Mouse (Mus musculus): ENCODE measurements around the gene F11.

DNA sequence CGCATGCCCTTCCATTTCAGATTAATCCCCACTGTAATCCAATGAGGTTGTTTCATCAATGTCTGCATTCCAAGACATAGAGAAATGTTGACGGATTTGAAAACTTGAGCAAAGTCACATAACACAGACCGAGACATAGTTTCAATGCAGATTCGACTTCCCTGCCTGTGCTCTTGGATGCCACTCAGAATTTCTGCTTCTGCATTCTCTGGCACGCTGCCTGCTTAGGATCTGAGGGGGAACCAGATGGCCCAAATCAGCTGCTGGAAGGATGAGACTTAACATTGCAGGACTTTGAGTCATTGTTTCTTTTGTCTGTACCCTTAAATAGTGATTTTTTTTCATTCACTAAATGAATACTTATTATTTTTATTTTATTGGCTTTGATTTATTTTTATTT, 60.2 kb downstream of the F11 start:
- TF ChIP-seq GATA1 (IDR thresholded peaks at IDR 0.05; ENCODE audit: low read length) (no peak), TAL1 (IDR thresholded peaks at IDR 0.05; ENCODE audit: low read length) (no peak)

Data from erythroblast, embryonic 14.5 days (primary cell).